Mouse (Mus musculus) midbrain, embryonic 10.5 days (tissue): ENCODE results near the gene Igll1. TPM values are rescaled to one million over a fixed set of nuclear protein-coding genes. Genes with fewer than 3 reads are reported as not detected.

Experiments
- DNase-seq: peaks from one replicate; pipeline ENCODE4 v3.0.0-alpha.2; 2017; ENCODE audit warnings: low spot score
- H3K27ac ChIP-seq: fragments of 300-500 bp; sonication (generic); replicated peaks from 2 replicates; pipeline ENCODE4 v1.5.1; 2016; ENCODE audit warnings: mild to moderate bottlenecking
- H3K27me3 ChIP-seq: fragments of 300-500 bp; sonication (generic); 2 replicates; pipeline ENCODE4 v1.6.1; 2016; ENCODE audit warnings: low read depth, mild to moderate bottlenecking; ENCODE audit not compliant: poor library complexity, severe bottlenecking
- H3K36me3 ChIP-seq: fragments of 300-500 bp; sonication (generic); 2 replicates; pipeline ENCODE4 v1.6.1; 2016; ENCODE audit warnings: mild to moderate bottlenecking, moderate library complexity
- H3K4me1 ChIP-seq: fragments of 300-500 bp; sonication (generic); 2 replicates; pipeline ENCODE4 v1.6.1; 2016
- H3K4me3 ChIP-seq: fragments of 300-500 bp; sonication (generic); 2 replicates; pipeline ENCODE4 v1.5.1; 2016; ENCODE audit warnings: mild to moderate bottlenecking, moderate library complexity
- H3K9me3 ChIP-seq: fragments of 300-500 bp; sonication (generic); replicated peaks from 2 replicates; pipeline ENCODE4 v1.6.1; 2016; ENCODE audit warnings: mild to moderate bottlenecking
- WGBS: fragments of 180-500 bp; shearing (Covaris S2); methylation state at CpG from one replicate; pipeline ENCODE4 v1.1.7; 2016; 5-methylcytosine and 5-hydroxymethylcytosine counted together
- polyA plus RNA-seq: library from polyadenylated mRNA; unstranded; fragments of >200 nt; fragmentation: Nextera tagmentation; extraction: Ambion mirVana; gene quantifications from 2 replicates; pipeline ENCODE4 v1.2.1, GENCODE M21; 2016

Gene Igll1
- 0.07 and 0.17 TPM in 2 replicates for polyA plus RNA-seq

DNA sequence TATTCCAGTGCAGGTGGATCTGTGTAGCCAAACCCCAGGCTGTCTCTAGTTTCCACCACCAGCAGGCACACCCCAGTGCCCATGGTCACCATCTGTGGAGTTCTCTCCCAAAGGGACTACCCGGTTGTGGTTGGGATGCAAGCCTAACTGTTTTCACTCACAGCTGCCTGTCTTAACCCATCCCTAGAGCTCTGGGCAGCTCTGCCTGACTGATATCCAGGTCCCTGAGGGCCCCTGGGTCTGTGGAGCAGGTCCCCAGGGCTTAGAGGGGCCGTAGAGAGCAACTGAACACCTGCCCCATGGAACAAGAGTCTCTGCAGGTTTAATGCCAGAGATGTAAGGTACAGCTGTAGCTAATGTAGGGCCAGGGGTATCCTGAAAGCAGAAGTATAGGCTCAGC lies at the start of gene Igll1:
Gene Igll1 (minus strand): TSS at position 8 of the 400 bp plus-strand sequence.
- no peak within 1 kb of the TSS for H3K4me3 ChIP-seq
- no peaks in the 10 kb centered on the region for H3K4me1 ChIP-seq
- DNase-seq, result no peak
- no peak within 1 kb of the TSS for H3K27ac ChIP-seq
- H3K36me3 ChIP-seq, result no peaks in the 10 kb centered on the region
- H3K27me3 ChIP-seq, result no peaks in the 10 kb centered on the region
- 75% methylated on average over 2 of the region's 2 CpGs for WGBS
- no peaks in the 10 kb centered on the region for H3K9me3 ChIP-seq

DNA sequence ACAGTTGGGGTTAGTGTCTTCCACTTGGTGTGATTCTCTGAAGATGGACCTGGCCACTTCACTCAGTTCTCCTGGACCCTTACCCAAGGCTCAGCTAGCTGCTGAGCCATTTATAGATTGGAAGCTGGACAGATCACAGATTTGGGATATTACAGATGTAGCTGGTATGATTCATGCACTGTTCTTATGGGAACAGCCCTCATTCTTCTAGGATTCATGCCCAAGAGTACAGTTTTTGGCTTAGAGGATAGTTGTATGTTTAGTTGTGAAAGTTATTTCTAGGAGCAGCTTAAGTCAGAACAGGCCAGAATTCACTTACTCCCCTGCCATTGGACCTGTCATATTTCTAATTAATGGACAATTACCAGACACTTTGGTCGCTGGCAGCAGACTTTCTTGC lies 49.7 kb upstream of the Igll1 start:
- Histone ChIP-seq H3K9me3 (no peaks in the 10 kb centered on the region), H3K4me1 (peaks cover 10% of the 10 kb centered on the region), H3K27me3 (no peaks in the 10 kb centered on the region), H3K36me3 (peaks cover 91% of the 10 kb centered on the region), H3K27ac (no peak overlapping the region), H3K4me3 (no peak overlapping the region)
- whole genome bisulfite sequencing, result 90% methylated on average over 1 of the region's 1 CpGs
- DNase-seq, result no peak

DNA sequence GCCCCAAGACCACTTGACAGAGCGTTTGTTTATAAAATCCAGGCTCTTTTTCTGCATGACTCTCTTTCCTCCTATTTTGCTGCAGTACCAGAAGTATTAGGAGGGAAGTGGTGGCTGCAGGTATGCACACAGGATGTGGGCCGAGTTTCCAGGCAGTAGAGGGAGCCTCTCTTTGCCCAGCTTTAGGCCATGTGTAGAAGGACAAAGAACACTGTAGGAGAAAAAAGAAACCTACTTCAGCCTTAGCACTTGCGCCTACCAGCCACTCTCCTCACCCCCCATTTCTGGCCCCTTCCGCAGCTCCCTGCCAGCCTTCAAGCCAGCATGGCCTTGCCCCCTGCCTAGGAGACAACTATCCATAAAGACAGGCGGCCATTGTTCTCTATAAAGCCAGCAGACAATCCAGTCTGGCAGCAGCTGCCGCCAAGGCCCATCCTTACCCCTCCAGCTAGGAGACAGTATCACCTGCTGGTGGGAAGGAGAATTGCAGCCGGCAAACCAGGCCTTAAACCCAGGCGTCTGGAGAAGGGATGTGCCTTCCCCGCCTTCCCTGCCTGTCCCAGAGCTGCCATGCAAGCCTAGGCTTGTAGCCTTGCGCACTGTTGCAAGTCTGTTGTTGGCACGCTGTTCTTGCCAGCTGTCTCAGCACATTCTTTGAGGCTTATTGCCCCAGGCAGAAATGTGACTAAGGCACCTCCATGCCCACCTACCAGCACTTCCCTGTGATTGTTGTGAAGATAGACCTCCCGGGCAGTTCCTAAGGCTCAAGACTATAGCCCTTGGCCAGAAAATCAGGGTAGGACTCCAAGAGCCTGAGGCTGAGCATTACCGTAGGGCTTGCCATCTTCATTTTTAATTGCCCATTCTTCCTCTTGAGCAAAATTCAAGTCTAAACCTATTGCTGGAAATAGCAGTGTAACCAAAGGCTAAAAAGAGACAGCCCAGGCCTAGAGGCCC lies 48.1 kb upstream of the Igll1 start:
- peaks cover 86% of the 10 kb centered on the region for H3K36me3 ChIP-seq
- H3K4me3 ChIP-seq, result no peak overlapping the region
- H3K27ac ChIP-seq, result peak overlapping the region; percentile 87
- no peaks in the 10 kb centered on the region for H3K27me3 ChIP-seq
- no peaks in the 10 kb centered on the region for H3K9me3 ChIP-seq
- peaks cover 10% of the 10 kb centered on the region for H3K4me1 ChIP-seq
- peak; percentile 86 for DNase-seq
- 35% methylated on average over 13 of the region's 13 CpGs for WGBS

DNA sequence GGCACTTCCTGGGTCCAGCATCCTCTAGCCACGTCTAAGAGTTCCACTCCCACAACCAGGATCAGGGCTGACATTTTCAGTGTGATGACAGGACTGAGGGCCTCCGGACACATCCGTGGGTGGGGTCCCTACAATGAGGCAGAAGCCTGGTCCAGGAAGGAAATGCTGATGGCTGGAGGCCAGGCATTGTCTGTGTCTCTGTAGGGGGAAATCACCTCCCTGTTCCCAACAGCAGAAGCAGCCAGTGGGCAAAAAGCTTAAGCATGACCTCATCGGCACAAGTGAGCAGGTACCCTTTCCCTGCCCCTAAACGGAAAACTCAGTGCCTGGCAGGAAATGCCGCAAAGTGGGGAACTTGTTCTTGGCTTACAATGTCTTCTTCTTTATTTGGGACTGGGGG lies 44.0 kb upstream of the Igll1 start:
- Histone ChIP-seq H3K4me3 (no peak overlapping the region), H3K4me1 (peaks cover 10% of the 10 kb centered on the region), H3K36me3 (peaks cover 87% of the 10 kb centered on the region), H3K9me3 (no peaks in the 10 kb centered on the region), H3K27ac (no peak overlapping the region), H3K27me3 (no peaks in the 10 kb centered on the region)
- no peak for DNase-seq
- WGBS, result 79% methylated on average over 6 of the region's 6 CpGs

DNA sequence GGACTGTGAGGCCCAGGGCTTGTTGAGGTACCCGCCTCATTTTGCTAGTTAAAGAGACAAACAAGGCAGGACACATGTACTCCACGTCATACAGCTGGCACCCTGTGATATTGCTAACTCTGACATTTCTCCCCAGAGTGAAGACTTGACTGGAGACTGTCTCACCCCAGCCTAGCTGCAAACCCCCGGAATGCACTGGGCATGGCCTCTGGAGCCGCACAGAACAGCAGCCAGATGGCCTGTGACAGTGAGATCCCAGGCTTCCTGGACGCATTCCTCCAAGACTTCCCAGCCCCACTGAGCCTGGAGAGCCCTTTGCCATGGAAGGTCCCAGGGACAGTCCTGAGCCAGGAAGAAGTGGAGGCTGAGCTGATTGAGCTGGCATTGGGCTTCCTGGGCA lies 39.4 kb upstream of the Igll1 start:
- Histone ChIP-seq H3K4me3 (no peak overlapping the region), H3K4me1 (no peaks in the 10 kb centered on the region), H3K27me3 (no peaks in the 10 kb centered on the region), H3K36me3 (peaks cover 50% of the 10 kb centered on the region), H3K27ac (no peak overlapping the region), H3K9me3 (no peaks in the 10 kb centered on the region)
- no peak for DNase-seq
- WGBS, result 91% methylated on average over 5 of the region's 5 CpGs

DNA sequence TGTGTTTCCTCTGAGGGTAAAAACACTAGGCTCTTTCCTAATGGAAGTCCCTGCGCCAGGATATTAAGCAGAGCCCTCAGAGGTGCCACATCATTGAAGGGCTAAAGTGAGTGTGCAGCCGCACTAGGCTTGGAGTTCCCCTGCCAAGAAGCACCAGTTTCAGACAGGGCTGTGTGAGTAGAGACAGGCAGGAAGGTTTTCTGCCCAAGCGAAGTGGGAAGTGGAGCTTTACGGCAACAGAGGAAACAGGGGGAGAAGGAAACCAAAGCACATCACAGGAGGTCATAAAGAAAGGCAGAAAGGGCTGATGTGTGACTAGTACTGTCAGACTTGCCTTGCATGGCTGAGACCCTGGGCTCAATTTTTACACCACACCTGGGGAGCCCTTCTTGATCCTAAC lies 38.5 kb upstream of the Igll1 start:
- Histone ChIP-seq H3K27ac (no peak overlapping the region; the same call in 1 of the 2 replicates), H3K4me3 (no peak overlapping the region), H3K9me3 (no peaks in the 10 kb centered on the region), H3K4me1 (peaks cover 7% of the 10 kb centered on the region), H3K36me3 (peaks cover 45% of the 10 kb centered on the region), H3K27me3 (no peaks in the 10 kb centered on the region)
- no peak for DNase-seq
- 84% methylated on average over 4 of the region's 4 CpGs for WGBS

DNA sequence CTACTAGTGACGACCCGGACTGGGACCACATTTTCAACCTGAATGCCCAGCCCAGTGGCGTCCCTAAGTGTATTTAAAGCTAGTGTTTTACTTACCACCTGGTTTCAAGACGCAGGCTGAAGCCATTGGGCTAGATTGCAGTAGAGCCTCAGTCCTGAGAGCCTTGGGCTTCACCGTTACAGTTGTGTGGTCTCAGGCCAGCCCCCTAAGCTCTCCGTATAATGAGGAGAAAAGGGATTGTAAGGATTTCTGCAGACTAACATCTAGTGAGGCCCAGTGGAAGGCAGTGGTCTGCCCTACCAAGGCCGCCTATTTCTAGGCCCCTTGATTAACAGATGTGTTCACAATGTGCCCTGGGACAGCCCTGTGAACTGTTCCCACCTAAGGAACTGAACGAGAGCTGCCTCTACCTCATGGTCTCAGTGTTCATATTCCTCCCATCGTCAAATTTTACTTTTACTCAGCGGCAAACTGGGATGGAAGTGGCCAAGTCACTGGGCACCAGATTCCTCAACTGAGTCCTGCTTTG lies 33.3 kb upstream of the Igll1 start:
- WGBS, result 31% methylated on average over 10 of the region's 10 CpGs
- peaks cover 23% of the 10 kb centered on the region for H3K36me3 ChIP-seq
- DNase-seq, result no peak
- H3K4me3 ChIP-seq, result peak overlapping the region; percentile 74
- peaks cover 21% of the 10 kb centered on the region for H3K4me1 ChIP-seq
- H3K27me3 ChIP-seq, result no peaks in the 10 kb centered on the region
- no peaks in the 10 kb centered on the region for H3K9me3 ChIP-seq
- peak overlapping the region; percentile 85 for H3K27ac ChIP-seq

DNA sequence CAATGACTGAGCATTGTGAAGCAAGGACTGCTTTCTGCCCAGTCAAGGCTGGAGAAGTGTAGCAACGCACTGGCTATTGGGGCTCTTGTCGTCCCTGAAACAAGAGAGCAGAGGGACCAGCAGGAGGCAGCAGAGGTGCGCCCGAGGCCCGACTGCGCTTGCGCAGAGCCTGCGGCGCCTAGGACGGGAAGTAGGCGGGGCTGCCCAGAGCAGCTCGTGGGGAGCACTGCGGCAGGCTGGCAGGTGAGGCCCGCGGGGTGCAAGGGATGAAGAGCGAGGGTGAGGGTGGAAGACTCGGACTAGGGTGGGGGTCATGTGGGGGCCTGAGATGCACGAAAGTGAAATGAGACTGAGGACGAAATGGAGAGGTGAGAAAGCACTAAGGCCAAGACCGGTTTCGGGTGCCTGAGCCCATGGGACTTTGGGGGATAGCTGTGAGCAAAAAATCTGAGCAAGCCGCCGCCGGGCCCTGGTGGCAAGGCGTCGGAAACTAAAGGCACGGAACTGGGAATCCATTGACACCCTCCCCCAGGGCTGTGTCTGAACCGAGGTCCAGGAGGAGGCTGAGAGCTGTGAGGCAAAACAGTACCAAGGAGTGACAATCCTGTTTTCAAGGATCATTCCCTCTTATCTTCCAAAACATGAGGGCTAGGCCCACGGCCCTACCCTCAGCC lies 32.7 kb upstream of the Igll1 start, which contains the start of gene Ppm1f:
Gene Ppm1f (plus strand): TSS at position 88 of the 674 bp plus-strand sequence.
- peak; percentile 94 for DNase-seq
- Histone ChIP-seq H3K4me1 (peaks cover 21% of the 10 kb centered on the region), H3K27ac (peak within 1 kb of the TSS; percentile 85), H3K9me3 (no peaks in the 10 kb centered on the region), H3K4me3 (peak within 1 kb of the TSS; percentile 74), H3K27me3 (no peaks in the 10 kb centered on the region), H3K36me3 (peaks cover 29% of the 10 kb centered on the region)
- 1% methylated on average over 29 of the region's 29 CpGs for WGBS

DNA sequence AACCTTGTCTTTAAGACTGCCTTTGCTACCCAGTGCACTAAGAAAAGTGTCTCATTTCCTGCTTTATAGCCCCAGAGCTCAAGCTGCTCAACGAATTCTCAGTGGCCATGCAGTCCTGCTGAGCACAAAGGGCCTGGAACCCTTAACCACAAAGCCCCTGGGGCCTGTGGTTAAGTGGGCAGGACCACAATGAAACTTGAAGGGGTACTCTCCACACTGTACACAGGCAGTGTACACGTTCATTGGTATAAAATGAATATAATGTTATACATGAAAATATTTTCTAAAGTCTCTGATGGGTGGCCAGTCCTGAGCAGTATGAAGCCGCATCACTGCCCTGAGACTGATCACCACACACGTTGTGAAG lies 32.2 kb upstream of the Igll1 start:
- H3K9me3 ChIP-seq, result no peaks in the 10 kb centered on the region
- peak overlapping the region; percentile 85 for H3K27ac ChIP-seq
- no peak for DNase-seq
- no peaks in the 10 kb centered on the region for H3K27me3 ChIP-seq
- H3K4me3 ChIP-seq, result peak overlapping the region; percentile 74
- H3K4me1 ChIP-seq, result peaks cover 21% of the 10 kb centered on the region
- H3K36me3 ChIP-seq, result peaks cover 34% of the 10 kb centered on the region
- WGBS, result 25% methylated on average over 4 of the region's 4 CpGs

DNA sequence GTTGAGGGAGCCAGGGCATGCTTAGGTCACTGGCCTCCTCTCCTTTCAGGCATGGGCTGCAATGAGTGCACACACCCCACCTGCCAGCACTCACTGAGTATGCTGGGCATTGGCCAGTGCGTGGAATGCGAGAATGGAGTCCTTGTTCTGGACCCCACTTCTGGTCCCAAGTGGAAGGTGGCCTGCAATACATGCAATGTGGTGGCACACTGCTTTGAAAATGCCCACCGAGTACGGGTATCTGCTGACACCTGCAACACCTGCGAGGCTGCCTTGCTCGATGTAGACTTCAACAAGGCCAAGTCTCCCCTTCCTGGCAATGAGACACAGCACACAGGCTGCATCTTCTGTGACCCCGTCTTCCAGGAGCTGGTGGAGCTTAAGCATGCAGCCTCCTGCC lies 28.6 kb upstream of the Igll1 start:
- no peak for DNase-seq
- Histone ChIP-seq H3K27me3 (no peaks in the 10 kb centered on the region), H3K9me3 (no peaks in the 10 kb centered on the region), H3K27ac (no peak overlapping the region), H3K4me1 (peaks cover 15% of the 10 kb centered on the region), H3K4me3 (no peak overlapping the region), H3K36me3 (peaks cover 70% of the 10 kb centered on the region)
- whole genome bisulfite sequencing, result 93% methylated on average over 7 of the region's 7 CpGs

DNA sequence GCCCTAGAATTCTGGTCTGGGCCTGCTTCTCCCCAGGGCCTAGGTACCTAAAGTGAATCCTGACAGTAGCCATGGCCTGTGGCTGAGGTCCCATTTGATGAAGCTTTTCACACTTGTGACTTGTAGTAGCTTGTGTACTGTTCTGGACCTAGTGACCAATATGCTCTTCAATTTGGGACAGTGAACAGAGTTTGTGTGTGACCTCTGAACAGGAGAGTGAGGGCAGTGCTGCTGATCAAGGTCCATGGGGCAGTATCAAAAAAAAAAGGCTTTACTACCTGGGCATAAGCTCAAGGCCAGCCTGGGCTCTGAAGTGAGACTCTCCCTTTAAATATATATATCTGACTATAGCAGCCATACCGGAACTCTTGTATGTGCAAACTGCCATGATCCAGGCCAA lies 24.6 kb upstream of the Igll1 start:
- DNase-seq, result no peak
- Histone ChIP-seq H3K4me3 (no peak overlapping the region), H3K9me3 (no peaks in the 10 kb centered on the region), H3K36me3 (peaks cover 100% of the 10 kb centered on the region), H3K27me3 (no peaks in the 10 kb centered on the region), H3K4me1 (no peaks in the 10 kb centered on the region), H3K27ac (no peak overlapping the region)
- 95% methylated on average over 1 of the region's 1 CpGs for WGBS

DNA sequence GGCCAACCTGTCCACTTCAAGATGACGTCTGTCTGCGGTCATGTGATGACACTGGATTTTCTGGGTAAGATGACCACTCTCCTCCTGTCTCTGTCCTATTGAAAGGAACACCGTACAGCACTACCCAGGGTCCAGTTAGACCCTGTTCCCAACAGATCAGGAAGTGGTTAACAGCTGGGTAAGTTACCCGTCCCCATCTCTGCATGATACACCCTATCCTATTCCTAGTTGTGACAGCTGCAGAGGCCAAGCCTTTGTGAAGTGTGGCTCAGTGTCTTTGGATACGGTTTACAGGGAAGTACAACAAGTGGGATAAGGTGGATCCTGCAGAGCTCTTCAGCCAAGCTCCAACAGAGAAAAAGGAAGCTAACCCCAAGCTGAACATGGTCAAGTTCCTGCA lies 15.2 kb upstream of the Igll1 start:
- Histone ChIP-seq H3K27ac (no peak overlapping the region), H3K9me3 (peaks cover 8% of the 10 kb centered on the region), H3K36me3 (peaks cover 90% of the 10 kb centered on the region), H3K27me3 (no peaks in the 10 kb centered on the region), H3K4me3 (no peak overlapping the region), H3K4me1 (no peaks in the 10 kb centered on the region)
- WGBS, result 91% methylated on average over 5 of the region's 5 CpGs
- no peak for DNase-seq
